Mouse (Mus musculus): ENCODE data around the gene Skil.
A peak's percentile ranks its signal among the peaks of the same experiment; 100 is the strongest.

Skil gene

DNA sequence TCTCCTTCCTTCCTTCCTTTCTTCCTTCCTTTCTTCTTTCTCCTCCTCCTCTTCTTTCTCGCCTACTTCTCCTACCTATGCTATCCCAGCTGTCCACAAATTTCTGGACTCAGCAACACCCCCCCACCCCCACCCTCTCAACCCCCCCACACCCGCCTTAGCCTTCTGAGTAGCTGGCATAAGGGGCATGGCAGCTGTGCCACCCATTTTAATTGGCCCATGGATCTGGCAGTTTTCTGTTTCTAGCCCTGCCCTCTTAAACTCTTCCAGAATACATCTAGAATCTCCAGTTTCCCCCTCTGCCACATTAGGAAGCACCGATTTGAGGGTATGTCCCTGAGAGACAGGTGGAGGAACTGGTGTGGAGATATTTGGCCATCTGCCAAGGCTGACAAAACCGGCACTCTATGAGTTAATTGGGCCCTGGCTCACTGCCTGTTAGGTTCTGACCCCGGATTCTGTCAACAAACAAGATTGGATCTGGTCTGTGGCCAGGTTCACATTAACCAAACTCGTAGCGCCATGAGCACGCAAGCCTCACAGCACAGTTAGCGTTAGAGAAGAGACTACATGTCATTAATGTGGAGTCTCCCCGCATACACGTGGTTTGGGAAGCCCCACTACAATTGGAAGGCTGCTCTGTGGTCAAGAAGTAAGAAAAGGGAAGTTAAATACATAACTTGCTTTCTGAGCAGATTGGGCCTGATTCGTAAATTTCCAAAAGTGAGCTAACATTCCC is 11.2 kb upstream of the Skil start:
- DNase-seq: peak; percentile 54 to 58

DNA sequence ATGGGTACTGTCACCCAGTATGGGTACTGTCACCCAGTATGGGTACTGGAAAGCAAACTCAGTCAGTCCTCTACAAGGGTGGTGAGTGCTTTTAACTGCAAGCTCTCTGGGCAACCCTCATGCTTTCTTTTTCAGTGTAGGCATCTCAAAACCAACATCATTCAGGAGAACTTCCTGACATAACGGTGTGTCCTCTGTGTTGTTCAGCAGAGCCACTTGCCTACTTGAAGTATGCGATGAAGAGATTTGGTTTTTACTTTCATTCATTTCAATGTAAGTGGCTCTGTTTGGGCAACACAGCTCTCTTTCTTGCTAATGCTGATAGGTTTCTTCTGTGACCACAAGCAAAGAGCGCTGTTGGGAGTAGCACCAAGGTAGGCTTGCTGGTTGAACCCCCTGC is 9.9 kb upstream of the Skil start:
- DNase-seq: no peak

DNA sequence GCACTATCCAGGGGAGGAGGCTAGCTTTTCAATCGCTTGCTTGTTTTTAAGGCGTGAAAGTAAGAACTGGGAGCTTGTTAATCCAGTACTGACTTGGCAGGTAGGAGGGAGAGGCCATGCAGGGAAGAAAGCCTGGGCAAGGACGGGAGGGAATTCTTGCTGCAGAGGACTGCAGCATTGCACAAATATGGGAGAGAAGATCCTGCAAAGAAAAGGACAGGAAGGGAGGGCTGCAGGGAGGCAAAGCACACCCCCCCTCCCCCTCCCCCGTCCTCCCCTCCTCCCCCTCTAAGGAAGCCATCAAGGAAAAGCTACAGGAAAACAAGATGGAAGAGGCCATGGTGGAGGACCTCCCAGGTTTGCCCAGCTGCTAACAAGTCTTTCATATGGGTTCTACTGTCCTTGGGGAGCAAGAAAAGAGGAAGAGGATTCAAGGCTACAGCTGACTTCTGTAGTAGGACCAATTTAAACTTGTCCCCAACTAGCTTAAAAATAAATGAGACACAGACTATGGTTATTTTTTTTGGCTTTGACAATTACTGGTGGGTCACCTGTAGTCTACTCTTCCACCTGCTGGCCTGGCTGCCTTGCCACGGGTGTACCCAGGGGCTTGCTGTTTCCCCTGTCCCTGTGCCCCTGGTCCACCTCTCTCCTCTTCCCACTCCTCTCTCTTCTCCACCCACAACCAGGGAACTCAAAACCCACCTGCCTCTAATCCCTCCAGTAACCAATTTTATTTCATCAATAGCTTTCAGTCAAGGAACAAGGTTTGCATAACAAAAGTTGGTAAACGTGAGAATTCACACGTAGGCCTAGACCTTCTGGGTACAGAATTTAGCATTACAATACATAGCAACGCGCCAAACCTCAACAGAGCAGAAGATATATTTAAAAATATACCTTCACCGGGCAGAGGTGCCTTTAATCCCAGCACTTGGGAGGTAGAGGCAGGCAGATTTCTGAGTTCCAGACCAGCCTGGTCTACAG is 5.8 kb upstream of the Skil start:
- DNase-seq: no peak

DNA sequence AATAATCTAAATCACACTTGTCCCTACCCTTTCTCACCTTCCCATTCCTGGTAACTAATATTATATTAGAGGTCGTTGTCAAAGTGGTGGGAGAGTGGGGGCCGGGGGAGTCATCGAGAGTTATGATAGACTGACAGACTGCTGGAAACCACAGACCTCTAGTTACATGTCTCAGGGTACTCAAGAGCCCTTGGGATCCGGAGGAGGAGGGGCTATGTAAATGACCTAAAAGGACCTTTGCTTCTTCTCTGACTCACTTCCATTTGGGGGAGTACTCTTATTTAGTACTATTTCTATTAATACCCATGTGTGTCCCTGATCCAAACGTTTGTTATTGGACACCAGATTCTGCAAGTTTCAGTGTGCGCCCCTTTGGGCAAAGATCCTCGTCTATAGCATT is 4.9 kb upstream of the Skil start:
- DNase-seq: peak; percentile 33 to 35

DNA sequence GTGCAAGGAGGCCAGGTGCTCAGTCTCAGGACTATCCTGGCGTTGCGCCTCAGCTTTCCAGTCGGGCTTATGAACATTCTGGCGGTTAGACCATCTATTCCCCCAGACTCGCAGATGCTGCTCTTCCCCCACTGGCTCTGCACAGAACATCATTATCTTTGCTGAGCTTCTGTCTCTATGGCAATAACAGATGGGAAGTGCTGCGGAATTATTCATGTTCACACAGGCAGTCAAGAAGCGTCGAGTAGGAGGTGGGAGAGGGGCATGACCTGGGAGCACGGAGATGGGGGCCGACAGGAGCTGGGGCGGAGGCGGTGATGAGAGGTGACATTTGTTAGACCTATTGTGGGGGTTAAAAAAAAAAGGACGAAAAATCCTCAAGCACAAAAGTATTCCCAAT is 1.7 kb upstream of the Skil start:
- DNase-seq: peak in 1 of 2 experiments; percentile 30

DNA sequence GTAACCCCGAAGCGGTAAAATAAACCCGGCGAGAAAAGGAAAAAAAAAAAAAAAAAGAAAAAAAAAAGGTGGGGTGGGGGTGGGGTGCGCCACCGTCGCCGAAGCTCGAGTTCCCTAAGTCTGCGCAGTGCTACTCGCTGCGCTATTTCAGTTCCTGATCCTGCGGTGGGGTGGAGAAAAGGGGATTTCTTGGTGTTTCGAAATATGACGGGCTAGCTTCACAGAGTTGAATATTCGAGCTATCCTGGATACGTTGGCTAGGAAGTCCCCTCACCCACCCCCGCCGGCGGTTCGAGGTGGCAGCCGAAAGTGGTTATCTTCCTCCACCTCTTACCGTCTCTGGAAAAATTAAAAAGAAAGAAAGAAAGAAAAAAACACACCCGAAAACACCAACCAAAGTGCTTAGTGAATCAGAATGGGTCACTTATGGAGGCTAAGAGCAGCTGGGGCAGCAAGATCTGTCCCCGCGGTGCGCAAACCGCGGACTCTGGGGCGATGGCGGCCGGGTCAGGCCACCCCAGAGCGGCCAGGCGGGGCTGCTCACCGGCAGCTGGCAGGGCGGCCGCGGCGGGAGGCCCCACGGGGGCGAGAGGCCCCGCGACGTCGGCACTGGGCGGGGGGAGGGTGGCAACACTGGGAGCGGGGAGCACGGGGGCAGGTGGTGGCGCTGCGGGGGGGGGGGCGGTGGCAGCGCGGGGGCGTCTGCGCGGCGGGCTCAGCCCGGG is 1.1 kb upstream of the Skil start:
- peak; percentile 75 to 78 for DNase-seq

DNA sequence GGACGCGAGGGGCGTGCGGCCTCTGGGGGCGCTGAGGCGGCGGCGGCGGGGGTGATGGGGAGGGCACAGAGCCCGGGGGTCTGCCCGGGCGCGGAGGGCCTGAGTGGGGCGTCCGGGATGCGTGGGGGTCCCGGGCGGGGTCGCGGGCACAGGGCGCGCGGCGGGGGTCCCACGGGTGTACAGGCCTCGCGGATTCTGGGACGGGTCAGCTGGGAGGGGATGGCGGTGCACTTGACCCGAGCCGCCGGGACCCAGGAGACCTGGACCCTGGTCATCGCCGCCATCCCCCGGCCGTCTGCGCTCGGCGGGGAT is 277 bp downstream of the Skil start:
- DNase-seq: no peak

DNA sequence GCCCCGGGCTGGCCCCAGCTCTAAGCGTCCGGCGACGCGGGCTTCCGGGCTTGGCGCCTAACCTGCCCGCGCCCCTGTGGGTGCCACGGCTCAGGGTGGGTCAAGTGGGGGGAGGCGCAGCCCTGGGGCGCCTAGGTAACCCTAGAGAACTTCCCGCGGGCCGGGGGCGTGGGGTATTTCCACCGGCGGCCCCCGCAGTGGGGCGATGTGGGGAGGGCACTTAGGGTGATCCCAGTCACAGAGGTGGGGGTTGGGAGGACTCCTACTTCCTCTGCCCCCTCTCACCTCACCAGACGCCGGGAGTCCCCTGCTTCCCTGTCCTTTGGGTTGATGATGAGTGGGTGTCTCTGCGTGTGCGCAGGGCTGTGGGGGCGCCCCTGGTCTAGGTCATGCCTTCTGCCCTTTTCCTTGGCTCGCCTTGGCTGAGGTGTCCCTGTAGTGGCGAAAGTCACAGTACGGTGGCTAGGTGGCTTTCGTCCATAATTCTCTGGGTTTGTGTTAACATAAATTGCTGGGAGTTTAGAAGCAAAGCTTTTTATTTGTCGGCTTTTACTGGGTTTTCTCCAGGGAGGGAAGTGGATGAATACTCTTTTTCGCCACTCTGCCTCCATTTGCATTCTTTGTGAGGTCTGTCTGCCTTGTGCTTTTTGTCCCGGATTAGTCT is 765 bp downstream of the Skil start:
- peak; percentile 65 to 71 for DNase-seq

DNA sequence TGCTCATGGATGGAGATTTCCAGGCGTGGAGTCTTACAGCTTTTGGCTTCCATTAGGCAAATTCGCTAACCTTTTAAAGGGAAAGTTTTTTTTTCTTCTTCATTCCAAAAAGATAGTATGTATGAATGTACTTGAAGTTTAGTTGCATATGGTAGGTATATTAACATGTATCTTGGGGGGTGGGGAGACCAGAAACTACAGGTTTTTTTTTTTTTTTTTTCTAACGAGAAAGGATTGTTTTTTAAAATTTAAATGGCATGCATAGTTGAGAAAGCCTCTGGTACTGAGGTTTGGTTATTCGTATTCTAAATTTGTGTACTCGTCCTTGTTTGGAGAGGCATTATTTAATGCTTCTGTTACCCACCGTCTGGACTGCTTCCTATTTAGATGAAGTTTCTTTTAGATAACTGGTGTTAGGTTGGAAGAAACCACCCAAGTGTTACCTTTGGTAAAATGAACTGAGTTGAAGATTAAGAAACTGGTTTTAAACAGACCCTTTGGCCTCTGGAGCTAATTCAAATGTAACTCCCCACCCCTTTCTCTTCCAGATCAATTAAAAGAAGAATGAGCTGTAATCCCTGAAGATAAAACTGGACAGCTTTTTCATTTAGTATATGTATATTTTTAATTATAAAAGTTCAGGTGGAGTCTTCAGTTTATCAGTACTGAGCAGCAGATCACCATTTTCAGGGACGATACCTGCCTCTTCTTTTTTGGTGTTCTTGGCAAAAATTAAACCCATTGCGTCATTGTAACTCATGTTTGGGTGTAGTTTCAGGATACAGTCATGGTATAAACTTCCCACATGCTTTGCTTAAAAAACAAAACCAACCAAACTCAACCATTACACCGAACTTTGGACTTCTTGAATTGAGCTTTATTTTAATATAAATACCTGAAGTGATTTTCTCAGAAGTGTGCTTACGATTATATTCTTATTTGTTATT is 1.6 kb downstream of the Skil start:
- DNase-seq: no peak

DNA sequence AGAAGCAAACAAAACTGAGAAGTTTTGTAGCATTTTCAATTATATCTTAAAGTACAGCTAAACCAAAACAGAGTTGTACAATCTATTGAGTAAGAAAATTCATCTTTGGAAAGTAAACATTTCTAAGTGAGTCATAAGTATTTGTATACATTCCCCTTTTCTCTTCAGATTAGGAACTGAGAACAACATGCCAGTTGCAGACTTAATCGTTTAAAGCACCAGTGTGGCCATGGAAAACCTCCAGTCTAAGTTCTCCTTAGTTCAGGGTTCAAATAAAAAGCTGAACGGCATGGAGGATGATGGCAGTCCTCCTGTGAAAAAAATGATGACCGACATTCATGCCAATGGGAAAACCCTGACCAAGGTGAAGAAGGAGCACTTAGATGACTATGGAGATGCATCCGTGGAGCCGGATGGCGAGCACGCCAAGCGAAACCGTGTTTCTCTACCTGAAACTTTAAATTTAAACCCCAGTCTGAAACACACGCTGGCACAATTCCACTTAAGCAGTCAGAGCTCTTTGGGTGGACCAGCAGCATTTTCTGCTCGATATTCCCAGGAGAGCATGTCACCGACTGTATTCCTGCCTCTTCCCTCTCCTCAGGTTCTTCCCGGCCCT is 2.4 kb downstream of the Skil start:
- no peak for DNase-seq

DNA sequence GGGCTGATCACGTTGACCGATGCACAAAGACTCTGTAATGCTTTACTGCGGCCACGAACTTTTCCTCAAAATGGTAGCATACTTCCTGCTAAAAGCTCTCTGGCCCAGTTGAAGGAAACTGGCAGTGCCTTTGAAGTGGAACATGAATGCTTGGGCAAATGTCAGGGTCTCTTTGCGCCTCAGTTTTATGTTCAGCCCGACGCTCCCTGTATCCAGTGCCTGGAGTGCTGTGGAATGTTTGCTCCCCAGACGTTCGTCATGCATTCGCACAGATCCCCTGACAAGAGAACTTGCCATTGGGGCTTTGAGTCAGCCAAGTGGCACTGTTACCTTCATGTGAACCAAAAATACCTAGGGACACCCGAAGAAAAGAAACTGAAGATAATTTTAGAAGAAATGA is 3.1 kb downstream of the Skil start:
- no peak for DNase-seq

DNA sequence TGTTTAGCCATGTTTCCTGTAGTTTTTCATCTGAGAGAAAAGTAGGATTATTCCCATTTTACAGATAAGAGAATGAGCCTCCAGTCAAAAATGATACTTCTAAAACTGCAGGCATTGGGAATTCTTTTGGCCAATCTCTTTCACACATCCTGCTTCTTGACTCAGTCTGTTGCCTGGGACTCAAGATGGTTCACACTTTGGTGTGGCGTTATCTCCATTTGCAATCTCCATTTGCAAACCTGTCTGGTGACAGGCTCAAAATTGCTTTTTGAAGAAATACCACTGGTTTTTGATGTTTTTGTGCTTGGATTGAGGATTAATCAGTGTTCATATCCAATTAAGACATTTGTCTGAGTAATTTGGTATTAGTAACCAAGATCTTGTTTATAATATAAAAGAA is 3.7 kb downstream of the Skil start:
- no peak for DNase-seq

DNA sequence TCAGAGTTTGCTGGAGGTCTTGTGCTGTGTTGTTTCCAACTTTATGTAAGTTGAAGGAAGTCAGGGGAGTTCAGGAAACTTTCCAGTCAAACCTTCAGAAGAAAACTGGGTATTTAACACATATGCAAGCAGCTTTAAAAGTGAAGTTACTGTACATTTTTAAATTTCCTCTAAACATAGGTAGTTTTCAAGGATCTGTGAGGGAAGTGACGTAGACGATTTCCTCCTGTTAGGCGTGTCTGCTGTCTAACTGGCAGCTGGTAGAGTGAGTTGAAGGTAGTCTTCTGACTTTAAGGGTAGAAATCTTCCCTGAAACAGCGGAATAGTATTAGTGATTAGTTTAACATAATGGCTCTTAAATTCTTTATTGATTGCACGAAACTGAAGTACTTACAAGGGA is 5.2 kb downstream of the Skil start:
- no peak for DNase-seq

DNA sequence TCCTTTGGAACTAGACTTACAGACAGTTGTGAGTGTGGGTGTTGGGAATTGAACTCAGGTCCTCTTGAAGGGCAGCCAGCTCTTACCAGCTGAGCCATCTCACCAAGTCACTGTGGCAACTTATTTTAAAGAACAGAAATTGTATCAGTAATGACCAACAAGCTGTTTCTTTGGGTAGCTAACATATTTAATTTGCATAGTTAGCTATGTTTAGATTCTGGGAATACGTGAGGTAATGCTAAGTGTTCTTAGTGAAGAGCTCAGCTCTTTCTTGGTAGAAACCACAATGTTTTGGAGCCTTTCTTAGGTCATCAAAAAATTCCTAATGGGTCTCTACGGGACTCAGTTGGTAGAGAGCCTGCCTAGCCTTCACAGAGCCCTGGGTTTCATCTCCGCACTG is 5.9 kb downstream of the Skil start:
- no peak for DNase-seq

DNA sequence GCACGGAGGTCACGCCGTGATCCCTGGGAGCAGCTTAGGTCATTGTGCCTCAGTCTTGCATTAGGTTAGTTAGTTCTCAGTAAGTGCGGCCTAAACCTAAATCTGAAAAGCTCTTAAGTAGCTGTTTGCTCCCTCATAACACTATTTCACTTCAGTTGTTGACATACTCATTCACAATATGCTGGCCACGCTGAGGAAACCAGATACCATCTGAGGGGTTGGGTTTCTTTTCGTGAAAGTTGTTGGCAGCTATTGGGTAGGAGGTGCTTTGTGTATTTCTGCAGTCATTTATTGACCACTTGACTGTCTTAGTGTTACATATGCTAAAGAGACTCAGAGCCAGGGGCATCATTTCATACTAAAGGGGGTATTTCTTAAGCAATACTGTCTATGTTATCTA is 10.1 kb downstream of the Skil start:
- DNase-seq: peak; percentile 30 to 66

DNA sequence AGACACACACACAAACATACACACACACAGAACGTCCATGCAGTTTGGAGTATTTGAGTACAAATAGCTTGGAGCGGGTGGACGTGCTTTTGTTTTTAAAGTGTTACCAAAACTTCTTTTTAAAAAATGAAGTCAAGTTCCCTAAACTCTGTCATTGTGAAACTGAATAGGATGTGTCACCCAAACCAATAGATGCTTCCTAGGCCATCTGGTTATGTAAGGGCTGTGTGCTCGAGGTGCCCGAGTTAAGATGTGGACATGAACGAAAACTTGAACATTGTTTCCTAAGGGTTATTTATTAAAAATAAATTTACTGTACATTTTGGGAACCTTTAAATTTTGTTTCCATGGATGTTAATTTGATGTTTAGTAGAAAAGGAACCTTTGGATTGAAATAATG is 11.7 kb downstream of the Skil start:
- no peak for DNase-seq

DNA sequence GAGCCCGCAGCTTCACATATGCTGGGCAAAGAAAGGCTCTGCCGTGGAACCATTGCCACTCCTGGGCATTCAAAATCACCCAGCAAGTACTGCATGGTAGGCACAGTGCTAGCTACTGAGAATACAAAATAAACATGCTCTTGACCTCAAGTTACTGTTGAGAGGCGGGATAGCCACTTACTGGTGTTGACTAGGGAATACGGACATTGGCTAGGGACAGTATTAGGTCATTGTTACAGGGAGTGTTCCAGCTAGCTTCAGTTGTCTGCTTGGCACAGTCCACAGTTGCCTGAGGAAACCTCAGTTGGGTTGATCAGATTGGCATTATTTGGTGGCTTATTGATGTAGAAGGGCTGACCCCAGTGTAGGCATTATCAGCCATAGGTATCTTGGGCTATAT is 12.8 kb downstream of the Skil start:
- peak; percentile 52 to 79 for DNase-seq

DNA sequence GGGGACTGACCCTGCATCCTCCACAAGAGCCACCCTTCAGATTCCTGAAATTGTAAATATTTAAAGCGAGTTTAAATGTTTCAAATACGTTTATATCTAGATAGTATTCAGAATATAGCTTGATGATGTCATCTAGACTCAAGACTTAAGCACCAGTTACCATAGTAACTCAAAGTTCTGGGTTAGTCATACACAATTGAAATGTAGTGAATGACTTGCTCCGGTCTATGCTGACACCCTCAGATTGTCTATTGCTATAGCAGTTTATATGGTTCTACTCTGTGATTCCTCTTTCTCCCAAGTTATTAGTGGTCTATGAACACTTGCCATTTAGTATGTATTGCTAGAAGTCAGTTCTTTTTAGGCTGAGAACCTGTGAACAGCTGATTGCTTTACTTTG is 14.2 kb downstream of the Skil start:
- no peak for DNase-seq

DNA sequence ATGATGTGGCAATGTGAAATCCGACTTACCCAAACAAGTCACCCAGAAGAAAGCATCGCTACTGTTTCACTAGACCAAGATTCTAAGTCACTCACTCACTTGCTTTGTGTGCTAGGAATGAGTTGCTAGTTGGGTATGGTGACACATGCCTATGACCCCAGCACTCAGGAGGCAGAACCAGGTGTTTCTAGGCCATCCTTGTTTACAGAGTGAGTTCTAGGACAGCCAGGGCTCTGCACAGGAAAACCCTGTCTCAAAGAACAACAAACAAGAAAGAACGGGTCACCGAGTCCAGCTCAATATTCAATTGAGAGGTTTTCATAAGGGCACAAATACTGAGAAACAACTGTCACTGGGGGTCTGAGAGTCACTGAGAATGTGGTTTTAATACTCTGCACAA is 28.2 kb downstream of the Skil start:
- DNase-seq: no peak

DNA sequence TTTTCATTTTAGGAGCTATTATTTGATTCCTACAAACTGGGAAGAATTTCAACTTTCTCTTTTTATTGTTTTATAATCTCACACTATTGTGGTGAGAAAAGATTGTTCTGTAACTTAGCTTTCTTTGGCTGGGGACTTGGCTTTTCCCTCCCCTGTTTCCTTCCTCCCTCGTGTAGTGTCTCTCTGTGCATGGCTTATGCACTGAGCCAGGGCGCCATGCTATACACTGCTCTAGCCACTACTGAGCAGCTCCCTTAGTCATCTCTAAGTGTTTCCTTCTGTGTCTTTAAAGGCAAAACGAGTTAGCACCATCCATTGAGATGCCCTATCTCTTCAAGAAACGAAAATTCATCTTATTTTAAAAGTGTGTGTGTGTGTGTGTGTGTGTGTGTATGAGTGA is 31.4 kb downstream of the Skil start:
- DNase-seq: no peak

DNA sequence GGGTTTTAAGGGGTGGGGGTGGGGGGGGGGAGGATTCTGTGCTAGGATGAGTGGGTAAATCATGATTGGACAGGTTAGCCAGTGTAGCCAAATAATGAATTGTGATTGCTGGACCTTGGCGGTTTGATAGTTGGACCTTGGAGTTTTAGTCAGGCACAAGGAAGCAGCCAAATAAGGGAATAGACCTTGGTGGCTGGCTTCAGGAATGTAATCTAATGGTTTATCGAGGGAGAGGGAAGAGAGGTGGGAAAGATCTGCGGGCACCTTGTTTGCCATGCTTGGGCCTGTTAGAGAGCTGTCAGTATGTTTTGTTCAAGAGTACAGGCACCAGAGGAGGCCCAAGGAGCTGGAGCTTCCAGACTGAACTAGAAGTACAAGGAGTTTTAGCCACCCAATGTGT is 32.0 kb downstream of the Skil start:
- no peak for DNase-seq
